Mouse (Mus musculus) heart, adult 8-10 months (tissue): ENCODE measurements at regions not wholly inside any gene's neighbourhood (a gene's known extent, or its start where the extent isn't known, plus 50 kb on each side); places are given as distances from the start of the nearest gene placed in this dataset.
"Not testable (repeated sequence)": the region's sequence is repeated elsewhere in the genome, so short reads cannot be mapped to it uniquely, and the experiment has no call there.

Source experiments
- DNase-seq: peaks from one replicate; pipeline ENCODE4 v3.0.0; 2022; ENCODE audit warnings: low spot score

GRCm38 (mm10) chr15:38409168-38409567 is 983.8 kb downstream of the 4930447A16Rik start:
- no peak for DNase-seq

- DNase-seq: no peak
These were observed 985.1 kb downstream of the 4930447A16Rik start for GRCm38 (mm10) chr15:38410462-38410861.

GRCm38 (mm10) chr15:38412481-38412880 is 987.1 kb downstream of the 4930447A16Rik start:
- DNase-seq: no peak

- DNase-seq: no peak
These were observed 988.0 kb downstream of the 4930447A16Rik start for GRCm38 (mm10) chr15:38413329-38413728.

GRCm38 (mm10) chr15:38414318-38415090 is 989.1 kb downstream of the 4930447A16Rik start:
- DNase-seq: no peak

GRCm38 (mm10) chr15:38415091-38415486 is 989.7 kb downstream of the 4930447A16Rik start:
- DNase-seq: no peak

- DNase-seq: no peak
These were observed 994.3 kb downstream of the 4930447A16Rik start for GRCm38 (mm10) chr15:38419621-38420020.

GRCm38 (mm10) chr15:38420784-38421183 is 995.4 kb downstream of the 4930447A16Rik start:
- DNase-seq: peak; percentile 29

GRCm38 (mm10) chr15:38422741-38423140 is 997.4 kb downstream of the 4930447A16Rik start:
- no peak for DNase-seq

GRCm38 (mm10) chr15:38425506-38425905 is 1000.2 kb downstream of the 4930447A16Rik start:
- no peak for DNase-seq

GRCm38 (mm10) chr15:38427966-38428365 is 1002.6 kb downstream of the 4930447A16Rik start:
- no peak for DNase-seq

GRCm38 (mm10) chr15:38431668-38432067 is 1006.3 kb downstream of the 4930447A16Rik start:
- peak; percentile 81 for DNase-seq

GRCm38 (mm10) chr15:38433386-38433785 is 1008.0 kb downstream of the 4930447A16Rik start:
- DNase-seq: no peak

- not testable (repeated sequence) for DNase-seq
These were observed 1008.9 kb downstream of the 4930447A16Rik start for GRCm38 (mm10) chr15:38434239-38434638.
